Mouse (Mus musculus) thymus, adult 2 months (tissue): ENCODE data around the gene Cd99l2.

Experiments used
- CTCF ChIP-seq: fragments of 200-500 bp; IDR thresholded peaks from 2 replicates; pipeline ENCODE4 v1.5.1; 2012; ENCODE audit warnings: mild to moderate bottlenecking, control low read depth, low read length, moderate library complexity, borderline replicate concordance; ENCODE audit not compliant: control insufficient read depth, poor library complexity, insufficient read depth; ENCODE audit errors: extremely low read depth
- POLR2A ChIP-seq: fragments of 200-500 bp; IDR thresholded peaks from 2 replicates; pipeline ENCODE4 v1.6.1; 2012; ENCODE audit warnings: mild to moderate bottlenecking, low read length, control low read depth, moderate library complexity; ENCODE audit not compliant: control insufficient read depth, poor library complexity, insufficient read depth; ENCODE audit errors: extremely low read depth

DNA sequence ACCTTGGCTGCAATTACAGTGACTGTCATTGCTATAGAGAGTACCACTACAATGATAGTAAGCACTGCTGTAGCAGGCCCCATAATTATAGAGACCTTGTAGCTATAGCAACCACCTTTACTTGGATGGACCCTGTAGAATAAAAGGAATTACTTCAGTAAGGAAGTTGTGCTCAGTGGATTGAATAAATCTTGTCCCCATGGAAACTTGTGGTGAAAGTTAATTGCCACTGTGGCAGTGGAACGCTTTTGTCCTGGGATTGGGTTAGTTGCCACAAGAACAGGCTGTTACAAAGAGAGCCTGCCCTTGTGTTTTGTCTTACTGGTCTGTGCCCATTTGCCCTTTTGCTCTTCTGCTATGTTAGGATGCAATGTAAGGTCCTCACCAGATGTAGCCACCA is 58.2 kb downstream of the Cd99l2 start:
- TF ChIP-seq POLR2A (no peak), CTCF (no peak)
